Mouse (Mus musculus): ENCODE data around the gene Hnrnpk. TPM values are rescaled to one million over a fixed set of nuclear protein-coding genes. Genes with fewer than 3 reads are reported as not detected.
A peak's percentile ranks its signal among the peaks of the same experiment; 100 is the strongest.
"Not testable (repeated sequence)": the region's sequence is repeated elsewhere in the genome, so short reads cannot be mapped to it uniquely, and the experiment has no call there.

Gene Hnrnpk
- polyA plus RNA-seq (2016; fragmentation: Nextera tagmentation; extraction: Ambion mirVana): 2,126 and 2,130 TPM in 2 replicates

DNA sequence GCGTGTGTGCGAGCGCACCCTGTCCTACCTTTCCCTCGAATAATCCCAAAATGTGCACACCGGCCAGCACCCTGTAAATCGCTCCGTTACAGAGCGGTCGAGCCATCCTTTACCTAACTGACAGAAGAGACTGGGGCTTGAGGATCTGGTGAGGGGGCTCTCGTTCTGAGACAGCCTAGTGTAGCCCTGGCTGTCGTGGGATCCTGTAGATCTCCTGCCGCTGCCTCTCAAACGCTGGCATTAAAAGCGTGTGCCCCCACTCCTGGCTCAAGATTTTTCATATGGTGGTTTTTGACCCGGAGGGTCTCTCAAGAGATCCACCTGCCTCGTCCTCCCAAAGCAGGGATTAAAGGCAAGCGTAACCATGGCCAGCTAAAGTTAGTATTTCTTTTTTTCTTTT, at the start of gene Hnrnpk:
Gene Hnrnpk, minus strand, starts transcription at position 101 of the 400 bp plus-strand sequence.
- peaks cover 30% of the 10 kb centered on the region for H3K36me3 ChIP-seq (replicated peaks)
- H3K4me3 ChIP-seq: peak within 1 kb of the TSS; percentile 86
- WGBS: 7% methylated on average over 17 of the region's 17 CpGs
- H3K4me1 ChIP-seq: peaks cover 16% of the 10 kb centered on the region
- peak within 1 kb of the TSS; percentile 100 for H3K27ac ChIP-seq (replicated peaks)
- not testable (repeated sequence) for H3K27me3 ChIP-seq (replicated peaks; ENCODE audit: low read depth, poor library complexity, severe bottlenecking); H3K9me3 ChIP-seq
- peak; percentile 21 for DNase-seq (ENCODE audit: low spot score)

DNA sequence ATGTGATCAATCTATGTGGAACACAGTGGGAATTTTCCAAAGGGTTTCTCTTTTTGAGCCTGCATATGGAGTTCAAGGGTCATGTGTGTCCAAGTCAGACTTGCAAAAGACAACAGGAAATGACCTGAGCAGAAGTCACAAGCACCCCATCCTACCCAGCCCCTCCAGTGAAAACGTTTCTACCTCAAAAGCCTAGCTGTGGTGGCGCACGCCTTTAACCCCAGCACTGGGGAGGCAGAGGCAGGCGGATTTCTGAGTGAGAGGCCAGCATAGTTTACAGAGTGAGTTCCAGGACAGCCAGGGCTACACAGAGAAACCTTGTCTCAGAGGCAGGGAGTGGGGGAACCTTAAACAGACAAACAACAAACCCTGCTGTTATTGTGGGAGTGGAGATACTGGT, 49.1 kb upstream of the Hnrnpk start:
- Histone ChIP-seq H3K36me3 (replicated peaks) (no peaks in the 10 kb centered on the region), H3K4me1 (peaks cover 10% of the 10 kb centered on the region), H3K27me3 (replicated peaks; ENCODE audit: low read depth, poor library complexity, severe bottlenecking) (peaks cover 50% of the 10 kb centered on the region), H3K4me3 (no peak overlapping the region), H3K27ac (replicated peaks) (no peak overlapping the region), H3K9me3 (no peaks in the 10 kb centered on the region)
- DNase-seq (ENCODE audit: low spot score): no peak
- WGBS: 64% methylated on average over 4 of the region's 4 CpGs

DNA sequence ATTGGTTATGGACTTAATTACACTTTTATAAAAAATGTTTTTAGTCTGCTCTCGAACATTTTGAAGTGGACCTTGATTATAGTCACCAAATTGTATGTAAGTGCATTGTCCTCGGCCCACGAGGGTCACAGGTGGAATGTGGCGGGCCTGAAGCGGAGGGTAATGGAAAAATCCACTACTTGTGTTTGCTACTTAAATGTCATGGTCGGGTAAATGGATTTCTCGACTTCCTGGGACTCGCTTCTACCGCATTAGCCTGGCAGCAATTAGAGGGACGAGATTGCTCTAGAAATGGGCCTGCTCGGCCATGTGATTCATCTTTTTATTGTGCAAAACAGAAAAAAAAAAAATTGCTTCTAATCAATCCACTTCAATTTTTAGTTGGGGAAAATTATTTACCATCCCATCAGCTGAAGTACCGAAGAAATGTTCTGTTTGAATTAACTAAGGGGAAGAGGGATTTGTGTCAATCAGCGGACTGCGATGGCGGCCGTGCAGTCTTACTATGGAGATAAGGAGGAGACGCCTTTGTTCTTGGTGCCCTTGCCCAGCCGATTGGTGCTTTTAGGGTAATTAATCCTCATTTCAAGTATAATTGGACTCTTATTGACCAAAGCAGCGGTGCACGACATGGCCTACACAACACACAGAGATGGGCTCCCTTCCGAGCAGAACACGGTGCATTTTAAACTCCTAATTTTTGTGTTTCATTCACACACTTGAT, 47.5 kb upstream of the Hnrnpk start:
- no peak for DNase-seq (ENCODE audit: low spot score)
- peaks cover 10% of the 10 kb centered on the region for H3K4me1 ChIP-seq
- H3K36me3 ChIP-seq (replicated peaks): no peaks in the 10 kb centered on the region
- no peak overlapping the region for H3K4me3 ChIP-seq
- WGBS: 69% methylated on average over 22 of the region's 22 CpGs
- H3K27me3 ChIP-seq (replicated peaks; ENCODE audit: low read depth, poor library complexity, severe bottlenecking): peaks cover 49% of the 10 kb centered on the region
- no peak overlapping the region for H3K27ac ChIP-seq (replicated peaks)
- no peaks in the 10 kb centered on the region for H3K9me3 ChIP-seq

DNA sequence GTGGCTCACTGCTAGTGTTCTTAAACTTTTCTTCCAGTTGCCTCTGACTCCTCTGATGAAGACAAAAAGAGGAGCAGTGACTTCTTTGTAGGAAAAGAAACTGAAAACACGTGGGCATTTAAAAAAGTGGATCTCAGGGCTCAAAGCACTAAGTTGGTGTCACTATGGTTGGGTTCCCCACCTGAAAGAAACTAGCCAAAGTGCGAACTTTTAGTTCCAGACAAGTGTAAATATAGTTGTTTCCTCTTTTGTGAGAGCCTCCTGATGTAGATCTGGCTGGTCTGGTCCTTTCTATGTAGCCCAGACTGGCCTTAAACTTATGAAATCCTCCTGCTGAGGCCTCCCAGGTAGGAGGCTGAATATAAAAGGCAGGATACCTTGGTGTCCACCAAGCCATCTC, 43.4 kb upstream of the Hnrnpk start:
- peaks cover 10% of the 10 kb centered on the region for H3K4me1 ChIP-seq
- H3K27me3 ChIP-seq (replicated peaks; ENCODE audit: low read depth, poor library complexity, severe bottlenecking): peaks cover 9% of the 10 kb centered on the region; the same call in 1 of the 2 replicates
- H3K27ac ChIP-seq (replicated peaks): no peak overlapping the region
- H3K9me3 ChIP-seq: no peaks in the 10 kb centered on the region
- no peak overlapping the region for H3K4me3 ChIP-seq
- H3K36me3 ChIP-seq (replicated peaks): no peaks in the 10 kb centered on the region
- no peak for DNase-seq (ENCODE audit: low spot score)
- 82% methylated on average over 2 of the region's 2 CpGs for WGBS

DNA sequence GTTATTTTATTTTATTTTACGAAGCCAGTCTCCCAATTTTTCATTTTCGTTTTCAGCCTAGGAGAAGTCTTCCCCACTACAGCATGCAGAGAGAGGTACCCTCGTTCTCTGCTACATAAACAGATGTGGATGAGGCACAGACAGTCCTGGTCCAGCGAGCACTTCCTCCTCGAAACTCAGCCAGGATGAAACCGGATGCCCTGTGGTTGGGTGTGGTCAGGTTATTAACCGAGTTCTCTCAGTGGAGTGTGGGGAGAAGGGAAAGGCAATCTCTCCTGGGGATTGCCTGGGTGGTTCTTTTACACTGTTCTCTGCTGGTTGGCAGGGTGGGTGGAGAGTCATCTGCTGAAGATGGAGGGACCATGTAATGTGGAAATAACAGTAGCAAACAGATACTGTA, 40.6 kb upstream of the Hnrnpk start:
- Histone ChIP-seq H3K9me3 (no peaks in the 10 kb centered on the region), H3K27me3 (replicated peaks; ENCODE audit: low read depth, poor library complexity, severe bottlenecking) (no peaks in the 10 kb centered on the region), H3K36me3 (replicated peaks) (no peaks in the 10 kb centered on the region), H3K4me1 (peaks cover 10% of the 10 kb centered on the region), H3K4me3 (no peak overlapping the region), H3K27ac (replicated peaks) (no peak overlapping the region)
- no peak for DNase-seq (ENCODE audit: low spot score)
- WGBS: 58% methylated on average over 7 of the region's 7 CpGs

DNA sequence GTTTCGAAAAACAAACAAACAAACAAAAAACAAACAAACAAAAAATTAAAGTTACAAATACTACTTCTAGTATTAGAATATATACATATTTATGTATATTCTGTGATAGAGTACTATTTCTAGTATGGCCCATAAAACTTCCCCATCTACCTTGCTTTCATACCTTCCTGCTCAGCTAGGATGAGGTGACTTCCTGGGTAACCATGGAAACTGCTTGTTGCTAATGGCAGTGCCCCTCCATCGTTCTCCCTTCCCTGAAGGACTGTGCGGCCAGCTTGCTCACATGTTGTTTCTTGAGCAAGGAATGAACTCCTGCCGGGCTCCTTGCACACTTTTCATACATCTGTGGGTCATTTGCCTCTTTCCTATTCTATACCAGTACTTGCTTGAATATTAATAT, 40.2 kb upstream of the Hnrnpk start:
- WGBS: 72% methylated on average over 4 of the region's 4 CpGs
- Histone ChIP-seq H3K36me3 (replicated peaks) (no peaks in the 10 kb centered on the region), H3K4me3 (no peak overlapping the region), H3K27me3 (replicated peaks; ENCODE audit: low read depth, poor library complexity, severe bottlenecking) (no peaks in the 10 kb centered on the region), H3K9me3 (no peaks in the 10 kb centered on the region), H3K4me1 (peaks cover 10% of the 10 kb centered on the region), H3K27ac (replicated peaks) (no peak overlapping the region)
- no peak for DNase-seq (ENCODE audit: low spot score)

DNA sequence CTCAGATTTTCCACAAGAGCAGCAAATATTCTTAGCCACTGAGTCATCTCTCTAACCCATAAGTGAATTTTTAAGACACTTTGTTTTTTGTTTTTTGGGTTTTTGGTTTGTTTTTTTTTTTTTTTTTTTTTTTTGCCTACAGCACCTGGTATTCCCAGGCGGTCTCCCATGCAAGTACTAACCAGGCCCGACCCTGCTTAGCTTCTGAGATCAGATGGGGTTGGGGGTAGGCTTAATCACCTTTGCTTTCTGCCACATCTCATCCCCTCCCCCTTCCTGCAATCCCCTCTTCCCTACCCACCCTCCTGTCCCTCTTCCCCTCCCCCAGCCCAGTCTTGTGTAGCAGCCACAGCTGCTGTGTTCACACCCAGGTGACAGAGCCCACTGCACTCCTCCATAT, 36.6 kb upstream of the Hnrnpk start:
- no peak overlapping the region for H3K4me3 ChIP-seq
- H3K36me3 ChIP-seq (replicated peaks): no peaks in the 10 kb centered on the region
- H3K27ac ChIP-seq (replicated peaks): no peak overlapping the region
- H3K9me3 ChIP-seq: no peaks in the 10 kb centered on the region
- H3K4me1 ChIP-seq: peaks cover 10% of the 10 kb centered on the region
- no peaks in the 10 kb centered on the region for H3K27me3 ChIP-seq (replicated peaks; ENCODE audit: low read depth, poor library complexity, severe bottlenecking)
- 68% methylated on average over 2 of the region's 2 CpGs for WGBS
- DNase-seq (ENCODE audit: low spot score): no peak

DNA sequence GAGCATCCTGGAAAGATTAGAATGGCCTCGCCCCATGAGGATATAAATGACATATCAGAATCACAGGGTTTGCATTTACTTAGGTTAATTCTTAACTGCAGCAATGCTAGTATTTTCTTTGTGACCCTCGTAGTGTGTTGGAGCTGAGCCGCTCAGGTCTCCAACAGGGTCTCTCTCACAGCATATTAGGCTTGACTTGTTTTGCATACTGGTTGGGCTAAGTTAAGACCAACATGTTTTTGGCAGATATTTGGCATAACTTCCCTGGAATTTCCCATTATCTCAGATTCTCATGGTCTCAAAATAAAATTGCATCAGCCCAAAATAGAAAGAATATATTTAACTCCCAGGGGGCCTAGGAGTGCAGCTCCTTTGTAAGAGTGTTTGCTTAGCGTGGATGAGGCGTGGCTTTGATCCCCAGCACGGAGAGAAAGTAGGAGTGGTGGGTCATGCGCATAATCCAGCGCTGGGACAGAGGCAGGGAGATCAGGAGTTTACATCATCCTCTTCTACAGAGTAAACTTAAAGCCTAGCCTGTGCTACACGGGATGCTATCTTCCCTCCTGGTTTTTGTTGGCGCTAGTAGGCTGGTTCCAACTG, 20.0 kb upstream of the Hnrnpk start:
- no peaks in the 10 kb centered on the region for H3K9me3 ChIP-seq
- DNase-seq (ENCODE audit: low spot score): no peak
- H3K4me1 ChIP-seq: no peaks in the 10 kb centered on the region
- no peak overlapping the region for H3K27ac ChIP-seq (replicated peaks)
- WGBS: 77% methylated on average over 10 of the region's 10 CpGs
- H3K4me3 ChIP-seq: no peak overlapping the region
- H3K27me3 ChIP-seq (replicated peaks; ENCODE audit: low read depth, poor library complexity, severe bottlenecking): no peaks in the 10 kb centered on the region
- H3K36me3 ChIP-seq (replicated peaks): no peaks in the 10 kb centered on the region

DNA sequence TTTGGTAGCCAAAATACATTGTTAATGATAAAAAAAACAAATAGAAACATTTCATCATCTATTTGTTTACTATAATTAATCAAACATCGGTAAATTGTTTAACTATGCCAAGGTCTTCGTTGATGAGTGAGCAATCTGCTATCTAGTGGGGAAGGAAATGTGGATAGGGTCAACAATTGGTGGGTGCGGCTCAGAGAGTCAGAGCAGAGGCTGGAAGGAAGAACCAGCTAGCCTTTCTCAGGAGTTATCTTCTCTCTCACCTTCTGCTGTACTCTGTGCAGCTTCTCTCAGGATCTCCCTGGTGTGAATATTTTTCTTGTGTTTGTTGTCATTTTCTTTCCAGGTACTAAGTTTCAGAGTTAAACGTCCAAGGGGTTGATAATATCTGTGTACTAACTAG, 19.1 kb upstream of the Hnrnpk start:
- Histone ChIP-seq H3K4me3 (no peak overlapping the region), H3K36me3 (replicated peaks) (no peaks in the 10 kb centered on the region), H3K27me3 (replicated peaks; ENCODE audit: low read depth, poor library complexity, severe bottlenecking) (no peaks in the 10 kb centered on the region), H3K4me1 (no peaks in the 10 kb centered on the region), H3K27ac (replicated peaks) (no peak overlapping the region), H3K9me3 (no peaks in the 10 kb centered on the region)
- 86% methylated on average over 4 of the region's 4 CpGs for WGBS
- DNase-seq (ENCODE audit: low spot score): no peak

DNA sequence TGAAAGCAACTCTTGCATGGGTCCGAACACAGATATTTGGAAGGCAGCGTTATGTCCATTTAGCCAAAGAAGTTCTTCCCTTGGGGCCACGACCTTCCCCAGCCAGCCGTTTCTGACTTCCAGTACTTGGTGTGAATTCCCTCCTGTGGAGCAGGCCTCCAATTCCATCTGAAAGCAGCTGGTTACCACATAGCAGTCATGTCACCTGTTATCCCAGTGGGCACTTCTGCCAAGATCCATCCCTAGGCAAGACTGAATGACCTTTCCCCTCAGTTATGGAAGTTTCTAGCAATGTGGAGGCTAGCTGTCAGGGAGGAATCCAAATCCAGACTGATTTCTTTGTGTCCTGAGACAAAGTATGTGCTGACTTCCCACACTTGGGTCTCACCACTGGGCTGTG, 17.9 kb upstream of the Hnrnpk start:
- 83% methylated on average over 4 of the region's 4 CpGs for WGBS
- no peaks in the 10 kb centered on the region for H3K36me3 ChIP-seq (replicated peaks)
- H3K9me3 ChIP-seq: no peaks in the 10 kb centered on the region

DNA sequence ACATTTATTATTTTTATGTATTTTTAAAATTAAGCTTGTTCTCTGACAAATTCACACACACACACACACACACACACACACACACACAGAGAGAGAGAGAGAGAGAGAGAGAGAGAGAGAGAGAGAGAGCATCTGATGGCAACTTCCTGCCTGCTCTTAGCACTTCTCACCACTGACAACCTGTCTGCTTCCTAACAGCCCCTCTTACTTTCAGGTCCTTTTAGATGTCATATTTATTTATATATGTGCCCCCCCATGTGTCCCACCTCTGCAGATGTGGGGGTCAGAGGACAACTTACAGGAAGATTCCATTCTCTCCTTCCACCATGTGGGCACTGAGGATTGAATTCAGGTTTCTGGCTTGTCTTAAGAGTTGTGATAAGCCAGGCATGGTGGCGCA, 16.1 kb upstream of the Hnrnpk start:
- Histone ChIP-seq H3K4me1 (no peaks in the 10 kb centered on the region), H3K27me3 (replicated peaks; ENCODE audit: low read depth, poor library complexity, severe bottlenecking) (no peaks in the 10 kb centered on the region), H3K9me3 (no peaks in the 10 kb centered on the region), H3K36me3 (replicated peaks) (no peaks in the 10 kb centered on the region), H3K4me3 (no peak overlapping the region), H3K27ac (replicated peaks) (no peak overlapping the region)
- no peak for DNase-seq (ENCODE audit: low spot score)
- 88% methylated on average over 1 of the region's 1 CpGs for WGBS

More for the DNA sequence above, 17.9 kb upstream of the Hnrnpk start:
- H3K4me1 ChIP-seq: no peaks in the 10 kb centered on the region
- no peaks in the 10 kb centered on the region for H3K27me3 ChIP-seq (replicated peaks; ENCODE audit: low read depth, poor library complexity, severe bottlenecking)
- H3K4me3 ChIP-seq: no peak overlapping the region
- no peak overlapping the region for H3K27ac ChIP-seq (replicated peaks)
- no peak for DNase-seq (ENCODE audit: low spot score)

DNA sequence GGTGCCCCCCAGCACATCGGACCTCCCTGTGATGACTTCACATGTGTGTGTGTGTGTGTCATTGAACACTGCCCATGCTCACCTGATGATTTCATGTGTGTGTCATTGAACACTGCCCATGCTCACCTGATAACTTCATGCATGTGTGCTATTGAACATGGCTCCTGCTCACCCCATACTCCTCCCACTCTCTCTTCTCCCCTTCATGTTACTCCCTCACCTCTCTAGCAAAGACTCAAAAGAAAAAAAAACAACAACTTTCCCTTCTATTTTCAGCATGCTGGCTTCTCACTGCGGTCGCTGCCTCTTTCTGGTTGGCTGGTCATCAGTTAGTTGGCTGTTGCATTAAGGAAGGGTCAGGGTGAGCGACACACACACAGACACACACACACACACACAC, 15.5 kb upstream of the Hnrnpk start:
- WGBS: 84% methylated on average over 4 of the region's 4 CpGs
- no peak for DNase-seq (ENCODE audit: low spot score)

DNA sequence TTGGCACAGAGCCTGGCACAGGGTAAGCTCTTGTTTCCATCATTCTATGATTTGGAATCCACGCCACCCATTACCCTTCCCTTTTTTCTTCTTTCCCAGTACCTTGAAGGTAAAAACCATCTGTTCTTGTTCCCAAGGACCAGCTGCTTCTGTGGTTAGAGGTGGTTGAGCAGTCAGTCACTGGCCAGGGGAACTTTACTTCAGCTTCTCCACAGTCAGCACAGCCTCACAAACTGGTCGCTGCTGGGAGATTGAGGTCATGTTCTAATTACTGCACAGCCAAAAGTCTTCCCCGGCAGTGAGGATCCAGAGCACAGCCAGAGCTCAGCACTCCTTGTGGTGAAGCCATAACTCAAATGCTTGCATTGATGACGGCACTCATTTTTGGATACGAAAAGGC, 12.7 kb upstream of the Hnrnpk start:
- 87% methylated on average over 5 of the region's 5 CpGs for WGBS
- Histone ChIP-seq H3K4me1 (no peaks in the 10 kb centered on the region), H3K9me3 (no peaks in the 10 kb centered on the region), H3K36me3 (replicated peaks) (peaks cover 22% of the 10 kb centered on the region), H3K4me3 (no peak overlapping the region), H3K27ac (replicated peaks) (no peak overlapping the region), H3K27me3 (replicated peaks; ENCODE audit: low read depth, poor library complexity, severe bottlenecking) (no peaks in the 10 kb centered on the region)
- no peak for DNase-seq (ENCODE audit: low spot score)

More for the DNA sequence above, 15.5 kb upstream of the Hnrnpk start:
- Histone ChIP-seq H3K9me3 (no peaks in the 10 kb centered on the region), H3K4me3 (no peak overlapping the region), H3K27me3 (replicated peaks; ENCODE audit: low read depth, poor library complexity, severe bottlenecking) (no peaks in the 10 kb centered on the region), H3K27ac (replicated peaks) (no peak overlapping the region), H3K36me3 (replicated peaks) (no peaks in the 10 kb centered on the region), H3K4me1 (no peaks in the 10 kb centered on the region)

Measured in embryonic facial prominence, embryonic 10.5 days (tissue).